Mouse (Mus musculus) erythroblast, adult 5-6 weeks (primary cell): ENCODE data around the gene Tmprss11e. TPM values are rescaled to one million over a fixed set of nuclear protein-coding genes. Genes with fewer than 3 reads are reported as not detected.

Source experiments
- ATAC-seq: replicated peaks from 2 replicates; pipeline ENCODE4 v1.8.0; 2016; ENCODE audit warnings: moderate number of reproducible peaks, mild to moderate bottlenecking, moderate TSS enrichment, inconsistent platforms; ENCODE audit not compliant: poor library complexity, low FRiP score, severe bottlenecking
- total RNA-seq, 2 experiments: library from RNA; stranded (forward) in 1 of 2; stranded (reverse) in 1 of 2; fragments of 150-400 nt in 1 of 2; fragments of 200-764, 138-1000 nt in 1 of 2; gene quantifications; 2 replicates each; pipeline versions ENCODE4 v1.2.3 to v1.2.4; 2015 to 2017; ENCODE audit warnings: low replicate concordance in 2 of 2

Gene Tmprss11e
- total RNA-seq, 2 experiments from 2014 or later: not detected

DNA sequence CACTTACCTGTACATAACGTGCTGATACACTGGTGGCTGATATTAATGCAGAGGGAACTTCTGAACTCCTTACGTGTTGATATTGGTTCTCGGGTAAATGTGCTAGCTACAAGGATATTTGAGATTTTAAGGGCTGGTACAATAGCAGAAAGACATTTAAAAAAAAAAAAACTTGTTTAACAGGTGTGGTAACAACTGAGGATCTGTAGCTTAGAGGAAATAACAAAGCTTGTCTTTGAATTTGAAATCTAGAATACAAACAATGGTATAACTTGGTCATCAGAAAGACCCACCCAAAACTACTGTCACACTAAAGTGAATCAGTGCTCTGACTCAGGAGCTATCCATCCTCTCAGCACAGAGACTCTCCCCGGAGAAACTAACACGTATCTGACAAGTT is 69.4 kb downstream of the Tmprss11e start, which contains the start of gene Tmprss11b:
Gene Tmprss11b (minus strand): TSS at position 101 of the 400 bp plus-strand sequence.
- ATAC-seq: no peak

Other genes starting within 250 kb of the Tmprss11e start
- not detected in 2 replicates for gene Tmprss11g, start 227.2 kb downstream of the Tmprss11e start, total RNA-seq (2015; ENCODE audit: low replicate concordance)
- gene Tmprss11g, start 227.2 kb downstream of the Tmprss11e start, total RNA-seq (2017; ENCODE audit: low replicate concordance): not detected in 2 replicates
- not detected in 2 replicates for gene Tmprss11f, start 113.4 kb downstream of the Tmprss11e start, total RNA-seq (2015; ENCODE audit: low replicate concordance)
- gene Tmprss11f, start 113.4 kb downstream of the Tmprss11e start, total RNA-seq (2017; ENCODE audit: low replicate concordance): 0.56 TPM in 1 of 2 replicates, not detected in the other
- not detected in 2 replicates for gene Tmprss11b, start 69.5 kb downstream of the Tmprss11e start, total RNA-seq (2015; ENCODE audit: low replicate concordance)
- not detected in 2 replicates for gene Tmprss11b, start 69.5 kb downstream of the Tmprss11e start, total RNA-seq (2017; ENCODE audit: low replicate concordance)
- 217 and 251 TPM in 2 replicates for gene Ythdc1, start 58.4 kb upstream of the Tmprss11e start, total RNA-seq (2015; ENCODE audit: low replicate concordance)
- gene Ythdc1, start 58.4 kb upstream of the Tmprss11e start, total RNA-seq (2017; ENCODE audit: low replicate concordance): 259 and 264 TPM in 2 replicates
- gene Ugt2b34, start 161.1 kb upstream of the Tmprss11e start, total RNA-seq (2015; ENCODE audit: low replicate concordance): not detected in 2 replicates
- not detected in 2 replicates for gene Ugt2b34, start 161.1 kb upstream of the Tmprss11e start, total RNA-seq (2017; ENCODE audit: low replicate concordance)
- gene Ugt2b1, start 180.7 kb upstream of the Tmprss11e start, total RNA-seq (2015; ENCODE audit: low replicate concordance): not detected in 2 replicates
- gene Ugt2b1, start 180.7 kb upstream of the Tmprss11e start, total RNA-seq (2017; ENCODE audit: low replicate concordance): not detected in 2 replicates